Mouse (Mus musculus) Patski (cell line): Measurements from ENCODE around the gene Iqcj. TPM values are rescaled to one million over a fixed set of nuclear protein-coding genes. Genes with fewer than 3 reads are reported as not detected.

Experiments
- ATAC-seq: fragments of 100-300 bp; one replicate; pipeline ENCODE4 v1.8.0; 2021
- CTCF ChIA-PET: fragments of 350-600 bp; sonication (Branson Sonifier 250); formaldehyde crosslinking; loops from one replicate; lab custom pipeline; 2022; ENCODE audit warnings: inconsistent platforms; lab: Charles Lee
- POLR2A ChIA-PET: fragments of 350-600 bp; sonication (Branson Sonifier 250); formaldehyde crosslinking; loops from one replicate; lab custom pipeline; 2022; ENCODE audit warnings: antibody characterized with exemption, inconsistent platforms; lab: Charles Lee
- DNase-seq: peaks from one replicate; pipeline ENCODE4 v3.0.0-alpha.2; 2011; ENCODE audit warnings: low read depth, low spot score
- H3K27me3 ChIP-seq: fragments of 371-371 bp; one replicate; pipeline ENCODE4 v1.5.1; 2021
- CTCF ChIP-seq: fragments of 100-300 bp; IDR thresholded peaks from one replicate; pipeline ENCODE4 v1.5.1; 2021
- in situ Hi-C: fragments of 300-500 bp; cut with MboI; formaldehyde crosslinking; loops from 3 replicates; pipeline ENCODE4 v1.11.1; 2018; ENCODE audit warnings: low pct_unique_long_range_greater_than_20kb, mixed read lengths
- polyA plus RNA-seq: library from polyadenylated mRNA; unstranded; gene quantifications from one replicate; pipeline ENCODE4 v1.2.3, GENCODE M21; 2021

Iqcj gene
- polyA plus RNA-seq, 1 experiment from 2014 or later, result not detected

DNA sequence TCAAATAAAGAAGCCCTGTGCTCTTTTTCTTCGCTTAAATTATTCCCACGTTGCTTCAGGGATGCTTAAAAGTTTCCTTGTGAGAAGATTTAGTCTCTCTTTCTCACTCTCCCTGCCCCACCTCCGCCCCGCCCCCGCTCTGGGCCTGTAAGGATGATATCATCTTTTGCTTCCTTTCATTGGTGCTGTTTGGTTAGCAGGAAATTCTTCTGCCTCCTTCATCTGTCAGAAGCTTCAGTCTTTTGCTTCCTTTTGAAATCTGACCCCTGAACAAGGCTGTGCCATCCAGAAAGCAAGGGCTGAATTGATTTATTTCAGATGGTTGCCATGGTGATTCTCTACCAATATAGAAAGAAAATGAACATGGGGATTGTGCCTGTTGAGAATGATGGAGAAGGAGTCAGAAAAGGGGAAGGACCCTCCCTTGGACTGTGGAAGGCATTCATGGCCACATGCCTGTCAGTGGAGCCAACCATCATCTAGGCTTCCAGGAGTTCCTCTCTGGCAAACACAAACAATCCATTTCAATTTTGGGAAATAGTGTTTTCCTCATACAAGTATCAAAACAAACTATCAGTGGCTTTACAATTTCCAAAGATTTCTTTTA, 62.5 kb downstream of the Iqcj start:
- H3K27me3 ChIP-seq, result peaks cover 31% of the 10 kb centered on the region
- DNase-seq, result no peak
- in situ Hi-C loops, result no loop called here
- TF ChIP-seq CTCF, result no peak
- ChIA-PET POLR2A (no interaction called here), CTCF (no interaction called here)
- ATAC-seq, result no peak

DNA sequence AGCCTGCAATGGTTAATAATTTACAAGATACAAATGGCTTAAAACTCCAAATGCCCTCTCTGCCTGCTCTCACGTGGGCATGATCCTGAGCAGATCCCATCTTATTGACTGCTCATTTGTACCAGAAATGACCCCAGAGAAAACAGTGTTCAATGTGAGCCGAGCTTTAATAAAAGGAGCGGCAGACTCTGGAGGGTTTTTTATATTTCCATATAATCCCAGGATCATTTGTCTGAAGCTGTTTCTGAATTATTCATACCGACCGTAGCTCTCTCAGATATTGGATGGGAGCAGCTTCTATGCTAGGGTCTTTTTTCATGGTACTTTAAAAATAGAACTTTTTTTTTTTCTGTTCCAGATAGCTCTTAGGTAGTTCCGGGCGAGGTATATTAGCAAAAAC, 67.7 kb downstream of the Iqcj start:
- POLR2A ChIA-PET, result no interaction called here
- CTCF ChIA-PET, result interaction anchor here (1.3 kb wide), 1 partner anchor 30 kb away, joined by 3 read pairs; no protein-coding TSS in a partner anchor
- no peak for TF ChIP-seq CTCF
- ATAC-seq (no peak), DNase-seq (no peak)
- H3K27me3 ChIP-seq, result peaks cover 20% of the 10 kb centered on the region
- in situ Hi-C loops, result no loop called here

DNA sequence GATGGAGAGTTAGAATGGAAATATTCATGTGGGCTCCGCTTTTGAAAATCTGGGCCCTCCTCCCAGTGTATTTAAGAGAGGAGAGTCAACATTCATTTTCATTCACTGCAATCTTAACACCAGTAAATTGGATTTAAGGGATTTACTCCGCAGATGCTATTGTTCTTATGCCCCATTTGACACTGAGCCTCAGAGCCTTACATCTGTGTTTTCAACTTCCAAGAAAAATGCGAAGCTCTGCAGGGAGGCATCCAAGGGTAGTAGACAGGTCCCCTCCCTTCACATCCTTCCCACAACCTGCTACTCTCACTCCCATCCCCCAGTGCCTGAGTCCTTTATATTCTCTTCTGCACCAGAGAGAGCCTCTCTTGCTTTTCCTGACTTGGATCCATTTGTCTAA, 68.1 kb downstream of the Iqcj start:
- CTCF ChIA-PET, result no interaction called here
- peaks cover 22% of the 10 kb centered on the region for H3K27me3 ChIP-seq
- POLR2A ChIA-PET, result no interaction called here
- no peak for TF ChIP-seq CTCF
- no peak for DNase-seq
- in situ Hi-C loops, result no loop called here
- ATAC-seq, result no peak

DNA sequence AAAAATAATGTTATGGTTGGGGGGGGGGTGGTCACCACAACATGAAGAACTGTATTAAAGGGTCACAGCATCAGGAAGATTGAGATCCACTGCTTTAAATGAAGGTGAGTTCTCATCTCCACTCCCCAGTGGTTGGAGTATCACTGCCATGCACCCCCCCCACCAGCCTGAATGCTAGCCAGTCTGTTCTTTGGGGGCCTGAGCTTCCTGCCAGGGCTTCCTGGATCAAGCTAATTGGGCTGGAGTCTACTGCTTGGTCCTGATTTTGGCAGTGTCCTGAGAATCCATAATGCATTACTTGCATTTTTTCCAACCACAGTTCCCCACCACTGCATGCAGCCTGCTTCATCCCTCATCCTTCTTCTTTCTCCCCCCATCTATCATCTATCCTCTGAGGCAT, 68.7 kb downstream of the Iqcj start:
- no peak for DNase-seq
- peaks cover 23% of the 10 kb centered on the region for H3K27me3 ChIP-seq
- CTCF ChIA-PET, result no interaction called here
- TF ChIP-seq CTCF, result no peak
- no peak for ATAC-seq
- POLR2A ChIA-PET, result no interaction called here
- in situ Hi-C loops, result no loop called here

DNA sequence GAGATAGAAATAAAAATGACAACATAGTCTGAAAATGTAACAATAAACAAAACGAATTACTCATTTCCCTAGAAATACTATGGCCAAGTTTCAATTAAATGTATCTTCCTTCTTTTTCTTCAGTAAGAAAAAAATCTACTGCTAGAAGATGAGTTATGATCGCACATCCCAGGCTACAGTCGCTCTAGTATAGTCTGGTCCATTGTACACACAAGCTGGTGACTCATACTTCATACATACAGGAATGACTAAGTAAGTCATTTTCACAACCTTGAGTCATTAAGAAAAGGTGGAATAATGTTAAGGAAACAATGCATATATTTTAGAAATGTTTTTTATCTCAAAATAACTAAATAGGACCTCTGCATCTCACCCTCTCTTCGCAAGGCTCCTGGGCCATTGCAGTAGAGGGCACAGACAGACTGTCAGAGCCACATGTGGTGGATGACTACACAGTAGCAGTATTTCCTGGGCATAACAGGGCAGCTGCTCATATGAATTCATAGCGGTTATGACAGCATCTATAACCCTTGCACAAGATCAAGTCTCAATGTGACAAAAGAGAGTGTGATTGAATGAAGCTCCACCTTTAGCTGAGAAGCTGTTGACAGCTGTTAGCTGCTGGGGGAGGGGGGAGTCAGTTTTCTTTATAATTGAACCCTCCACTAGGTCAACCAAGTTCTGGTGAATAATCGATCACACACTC, 70.1 kb downstream of the Iqcj start:
- H3K27me3 ChIP-seq, result peaks cover 34% of the 10 kb centered on the region
- DNase-seq, result no peak
- POLR2A ChIA-PET, result no interaction called here
- in situ Hi-C loops, result no loop called here
- CTCF ChIA-PET, result no interaction called here
- ATAC-seq, result no peak
- no peak for TF ChIP-seq CTCF

DNA sequence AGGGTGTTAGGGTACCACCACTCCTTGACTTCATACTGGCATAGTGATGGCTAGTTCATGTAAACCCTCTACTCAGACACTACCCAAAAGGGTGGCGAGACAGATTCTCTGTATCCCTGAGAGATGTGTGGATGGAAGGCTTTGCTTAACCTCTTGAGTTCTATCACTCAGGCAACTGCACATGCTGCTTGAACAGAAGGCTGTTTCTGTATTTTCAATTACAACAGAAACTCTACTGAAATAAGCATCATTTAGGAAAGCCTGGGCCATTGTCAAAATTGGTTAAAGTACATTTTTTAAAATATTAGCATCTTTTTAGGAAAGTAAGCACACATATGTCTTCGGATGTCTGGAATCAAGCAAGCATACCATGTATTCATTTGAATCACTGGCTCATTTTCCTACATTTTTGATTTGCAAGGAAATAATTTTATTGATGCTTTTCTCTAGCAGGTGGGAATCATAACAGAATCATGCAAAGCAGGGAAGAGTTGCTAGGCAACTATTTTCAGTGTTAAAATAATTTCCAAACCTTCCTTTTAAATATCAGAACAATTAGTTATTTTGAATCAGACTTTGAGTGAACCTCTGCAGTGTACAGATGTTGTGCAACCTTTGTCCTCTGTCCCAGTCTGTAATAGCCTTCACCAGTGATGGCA, 82.4 kb downstream of the Iqcj start:
- DNase-seq, result no peak
- ChIA-PET POLR2A (no interaction called here), CTCF (no interaction called here)
- peaks cover 23% of the 10 kb centered on the region for H3K27me3 ChIP-seq
- in situ Hi-C loops, result no loop called here
- ATAC-seq, result no peak
- no peak for TF ChIP-seq CTCF

DNA sequence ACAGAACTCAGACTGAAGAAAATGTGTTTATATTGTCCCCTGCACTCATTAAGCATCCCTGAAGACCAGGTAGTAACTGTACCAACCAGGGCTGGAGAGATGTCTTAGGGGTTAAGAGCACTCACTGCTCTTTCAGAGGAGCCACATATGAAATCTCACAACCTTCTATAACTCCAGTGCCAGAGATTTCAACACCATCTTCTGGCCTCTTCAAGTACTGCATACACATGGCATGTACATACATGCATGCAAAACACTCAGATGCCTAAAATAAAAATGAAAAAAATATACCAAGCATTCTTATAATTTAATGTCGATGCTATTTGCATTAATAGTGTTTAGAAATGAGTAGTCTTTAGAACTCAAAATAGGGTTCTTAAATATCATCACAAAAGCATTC, 88.0 kb downstream of the Iqcj start:
- in situ Hi-C loops, result no loop called here
- H3K27me3 ChIP-seq, result peaks cover 51% of the 10 kb centered on the region
- DNase-seq, result no peak
- TF ChIP-seq CTCF, result no peak
- no peak for ATAC-seq
- ChIA-PET CTCF (no interaction called here), POLR2A (no interaction called here)

DNA sequence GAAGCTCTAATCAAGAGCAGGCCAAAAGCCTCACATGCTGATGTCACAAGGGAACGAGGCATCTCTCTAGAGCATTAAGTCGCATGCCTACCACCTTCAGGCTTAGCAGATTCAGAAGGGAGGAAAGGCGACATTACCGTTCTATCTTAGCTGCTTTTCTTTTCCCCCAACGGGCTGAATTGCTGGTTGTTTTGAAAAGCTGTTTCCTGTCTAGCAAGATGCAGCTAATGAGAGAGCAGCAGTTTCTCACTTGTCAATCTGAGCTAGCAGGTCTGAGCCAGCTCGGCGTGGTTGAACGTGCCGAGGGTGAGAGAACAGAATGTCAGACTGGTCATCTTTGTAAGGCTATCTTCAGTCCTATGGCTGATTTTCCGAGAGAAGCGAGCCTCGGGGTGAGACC, 91.3 kb downstream of the Iqcj start:
- ChIA-PET CTCF (interaction anchor here (1.0 to 1.2 kb wide), 2 partner anchors 8 to 63 kb away, joined by 3 read pairs; no protein-coding TSS in a partner anchor), POLR2A (no interaction called here)
- in situ Hi-C loops, result no loop called here
- TF ChIP-seq CTCF, result no peak
- no peak for DNase-seq
- H3K27me3 ChIP-seq, result peaks cover 51% of the 10 kb centered on the region
- ATAC-seq, result no peak

DNA sequence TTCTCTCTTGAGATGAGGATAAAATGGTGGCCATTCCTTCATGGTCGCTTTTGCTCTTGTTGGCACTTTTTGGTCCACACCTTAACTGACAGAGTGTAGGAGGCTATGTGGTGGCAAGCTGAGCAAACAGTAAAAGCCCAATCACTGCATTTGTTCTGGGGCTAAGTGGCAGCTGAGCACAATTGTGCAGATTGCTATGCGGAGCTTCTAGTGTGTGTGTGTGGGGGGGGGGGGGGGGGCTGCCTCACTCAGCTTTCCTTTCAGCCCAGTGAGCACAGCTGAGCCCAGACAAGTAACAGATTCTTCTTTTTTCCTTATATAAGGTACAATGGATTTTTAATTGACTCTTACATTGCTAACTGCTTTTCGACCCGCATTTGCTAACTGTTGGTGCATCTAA, 110.4 kb downstream of the Iqcj start:
- DNase-seq, result no peak

DNA sequence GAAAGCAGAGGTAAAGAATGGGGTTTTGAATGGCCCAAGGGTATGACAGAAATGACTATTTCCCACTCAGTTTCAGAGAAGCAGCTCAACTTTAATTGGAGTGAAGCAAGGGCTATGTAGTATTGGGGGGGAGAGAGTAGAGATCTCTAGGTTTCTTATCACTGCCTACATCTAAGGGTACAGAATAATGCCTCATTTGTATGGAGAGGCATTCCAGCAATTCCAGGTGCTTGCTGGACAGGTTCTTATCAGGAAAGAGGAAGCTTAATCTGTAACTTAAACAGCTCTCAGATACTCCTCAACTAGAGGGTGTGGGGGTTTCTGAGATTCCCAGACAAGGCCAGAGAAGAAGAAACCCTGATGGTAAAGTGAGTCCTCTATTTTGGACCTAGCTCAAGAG, 120.3 kb downstream of the Iqcj start:
- ChIA-PET CTCF (interaction anchor here (0.8 to 1.9 kb wide), 2 partner anchors 9 to 11 kb away, joined by 3 to 5 read pairs; no protein-coding TSS in a partner anchor), POLR2A (no interaction called here)
- peaks cover 56% of the 10 kb centered on the region for H3K27me3 ChIP-seq
- DNase-seq, result no peak
- in situ Hi-C loops, result no loop called here
- ATAC-seq, result no peak
- TF ChIP-seq CTCF, result no peak

More for the DNA sequence above, 110.4 kb downstream of the Iqcj start:
- in situ Hi-C loops, result no loop called here
- POLR2A ChIA-PET, result no interaction called here
- peaks cover 19% of the 10 kb centered on the region for H3K27me3 ChIP-seq
- no peak for TF ChIP-seq CTCF
- CTCF ChIA-PET, result interaction anchor here (1.6 kb wide), 1 partner anchor 11 kb away, joined by 5 read pairs; no protein-coding TSS in a partner anchor
- no peak for ATAC-seq

DNA sequence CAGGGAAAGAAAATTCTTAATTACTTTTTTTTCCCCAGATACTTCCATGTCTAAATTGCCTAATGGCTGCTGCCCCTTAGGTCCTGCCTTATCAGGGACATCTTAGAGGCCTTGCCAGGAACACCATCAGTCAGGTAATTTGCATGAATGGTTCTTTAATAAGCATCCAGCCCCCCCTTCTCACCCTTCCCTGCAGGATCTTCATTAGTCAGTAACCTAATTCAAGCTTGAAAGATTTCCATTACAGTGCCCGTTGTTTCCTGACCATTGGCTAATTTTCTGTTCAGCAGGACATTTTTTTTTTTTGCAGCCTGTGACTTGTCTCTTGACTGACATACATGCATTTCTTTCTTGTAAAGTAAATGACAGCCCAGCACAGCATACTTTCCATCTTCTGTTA, 123.8 kb downstream of the Iqcj start:
- DNase-seq (no peak), ATAC-seq (no peak)
- POLR2A ChIA-PET, result no interaction called here
- no peak for TF ChIP-seq CTCF
- H3K27me3 ChIP-seq, result peaks cover 55% of the 10 kb centered on the region
- CTCF ChIA-PET, result no interaction called here
- in situ Hi-C loops, result no loop called here
